ENCODE assay signal across 9 mouse cellular contexts in the genomic region with DNA sequence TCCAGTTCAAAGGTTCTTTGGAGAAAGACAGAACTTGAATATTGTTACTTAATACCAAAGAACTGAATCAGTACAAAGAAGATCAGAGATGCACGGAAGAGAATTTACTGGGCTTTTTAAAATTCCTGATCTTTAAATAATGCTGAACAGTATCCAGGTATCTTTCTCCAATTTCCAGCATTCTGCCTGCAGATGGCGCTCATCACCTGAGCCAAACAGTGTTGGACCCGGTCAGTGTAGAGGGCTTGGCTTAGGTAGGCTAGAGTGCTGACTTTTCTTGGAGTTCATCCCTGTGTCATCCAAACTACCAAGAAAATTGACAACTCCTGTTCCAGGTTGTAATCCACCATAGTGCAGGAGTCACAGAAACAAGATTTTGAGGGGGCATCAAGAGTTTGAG. TPM values are rescaled to one million over a fixed set of nuclear protein-coding genes. Genes with fewer than 3 reads are reported as not detected.
DNase-seq lines count a peak whose midpoint lies in the region; ATAC-seq and TF ChIP-seq lines count a peak whose summit lies in the region.
"Had no signal": no experiment of that assay in that cellular context is flagged by ENCODE, and none has a peak within 500 bp of the region (broad histone marks: within the 10 kb centered on the region; RNA-seq: fewer than 3 reads in every experiment).

No protein-coding gene starts in this region.

- peaks cover 6% of the 10 kb centered on the region for H3K27me3 ChIP-seq in testis, adult 2 months (ENCODE audit: control insufficient read depth, insufficient read depth, low read length)
- no peaks in the 10 kb centered on the region for H3K27me3 ChIP-seq in stomach, postnatal 0 days (ENCODE audit: control insufficient read depth, insufficient read depth, low read length)

- TF ChIP-seq EP300 in stomach, postnatal 0 days (optimal IDR thresholded peaks at IDR 0.05) = no peak

- DNase-seq in cerebellum, adult 18-20 months = peak; percentile 23 to 37
- DNase-seq in cerebellum, adult 11-12 months = no peak
- no peak for DNase-seq in testis, postnatal 14 days (ENCODE audit: low spot score)
- DNase-seq in kidney, adult 9 months = peak; percentile 83
- peak; percentile 71 for DNase-seq in lung, adult 2 months
- peak; percentile 57 for DNase-seq in stomach, postnatal 0 days (ENCODE audit: low spot score)

- H3K4me3 ChIP-seq in testis, adult 2 months (ENCODE audit: control insufficient read depth, low read depth, low read length) = no peak overlapping the region
- no peak overlapping the region for H3K4me3 ChIP-seq in lung, adult 2 months (replicated peaks; ENCODE audit: extremely low read depth, low read depth, low read length)
- H3K4me3 ChIP-seq in stomach, postnatal 0 days (ENCODE audit: low read depth, low read length) = no peak overlapping the region
- H3K4me3 ChIP-seq: heart, embryonic 13.5 days had no signal

- no peaks in the 10 kb centered on the region for H3K9me3 ChIP-seq in stomach, postnatal 0 days (ENCODE audit: control insufficient read depth, low read length)

- H3K4me1 ChIP-seq in testis, adult 2 months (ENCODE audit: control insufficient read depth, insufficient read depth, low read length) = peaks cover 16% of the 10 kb centered on the region
- peaks cover 9% of the 10 kb centered on the region for H3K4me1 ChIP-seq in lung, adult 2 months (ENCODE audit: control insufficient read depth, insufficient read depth, low read length)
- no peaks in the 10 kb centered on the region for H3K4me1 ChIP-seq in stomach, postnatal 0 days (replicated peaks; ENCODE audit: control insufficient read depth, insufficient read depth)

- peak; percentile 60; the same call in 1 of the 2 replicates for TF ChIP-seq CTCF in testis, adult 2 months (IDR thresholded peaks at IDR 0.05; ENCODE audit: control insufficient read depth, insufficient read depth, insufficient replicate concordance, low read depth, low read length)
- TF ChIP-seq CTCF in lung, adult 2 months (IDR thresholded peaks at IDR 0.05; ENCODE audit: insufficient read depth, low read length) = peak; percentile 95
- peak; percentile 83 for TF ChIP-seq CTCF in stomach, postnatal 0 days (IDR thresholded peaks at IDR 0.05; ENCODE audit: low read depth)

- H3K36me3 ChIP-seq in testis, adult 2 months (ENCODE audit: control insufficient read depth, insufficient read depth, low read length) = no peaks in the 10 kb centered on the region
- no peaks in the 10 kb centered on the region for H3K36me3 ChIP-seq in stomach, postnatal 0 days (ENCODE audit: control insufficient read depth, insufficient read depth, low read length)
- H3K36me3 ChIP-seq: heart, embryonic 13.5 days had no signal

- WGBS in lung, adult 2 months = 22% methylated on average over 3 of the region's 3 CpGs
- WGBS in stomach, postnatal 0 days = 21% methylated on average over 3 of the region's 3 CpGs

- no peak overlapping the region for H3K27ac ChIP-seq in testis, adult 2 months (ENCODE audit: control insufficient read depth, insufficient read depth, low read depth, low read length)
- no peak overlapping the region for H3K27ac ChIP-seq in stomach, postnatal 0 days (replicated peaks)
- H3K27ac ChIP-seq: heart, embryonic 13.5 days had no signal

- H3K4me2 ChIP-seq in stomach, postnatal 0 days (replicated peaks; ENCODE audit: low read depth) = no peak overlapping the region
- H3K4me2 ChIP-seq: heart, embryonic 13.5 days had no signal

- no peak for TF ChIP-seq POLR2A in testis, adult 2 months (IDR thresholded peaks at IDR 0.05; ENCODE audit: control insufficient read depth, low read depth, low read length)
- no peak for TF ChIP-seq POLR2A in lung, adult 2 months (IDR thresholded peaks at IDR 0.05; ENCODE audit: borderline replicate concordance, extremely low read depth, low read depth, low read length)

- ATAC-seq in common myeloid progenitor, adult 5-6 weeks (replicated peaks; ENCODE audit: low read depth, poor library complexity, severe bottlenecking) = peak; percentile 73
- 0 out of 2 replicates have a peak, but pooled peaks have one; percentile 49 for ATAC-seq in stomach, postnatal 0 days (ENCODE audit: low FRiP score, low TSS enrichment)

- H3K9ac ChIP-seq in stomach, postnatal 0 days (ENCODE audit: low read length) = no peak overlapping the region
- H3K9ac ChIP-seq: heart, embryonic 13.5 days had no signal

RNA-seq across cellular contexts. Expression of gene Parp14, which starts 3.1 kb away (rescaled TPM):
- polyA plus RNA-seq in testis, adult 2 months (2012; rRNA removed) = 0.27 and 0.34 TPM in 2 replicates
- 16.1 and 20.6 TPM in 2 replicates for total RNA-seq in common myeloid progenitor, adult 5-6 weeks (2017)
- 7.5 and 10.0 TPM in 2 replicates for polyA plus RNA-seq in lung, adult 2 months (2012; rRNA removed)
- polyA plus RNA-seq in stomach, postnatal 0 days (2015; fragmentation: Nextera tagmentation; extraction: Ambion mirVana) = 1.4 and 1.7 TPM in 2 replicates

Comparison
In these comparisons a context has a peak if more than half of its experiments do, and no peak if none do; other contexts are left out.
1. DNase-seq: peak in cerebellum, adult 18-20 months (2 of 2), kidney, adult 9 months (single experiment), lung, adult 2 months (single experiment) and stomach, postnatal 0 days (single experiment); none in cerebellum, adult 11-12 months (single experiment) and testis, postnatal 14 days (single experiment).
2. Peak in every context shown above with its lines, with median percentiles within 50 percentile points of each other: CTCF ChIP-seq.